Mouse (Mus musculus) urinary bladder, postnatal 14 days (tissue): Measurements from ENCODE around the gene Zfp607a.
"Not testable (repeated sequence)": the region's sequence is repeated elsewhere in the genome, so short reads cannot be mapped to it uniquely, and the experiment has no call there.

Experiments used
- DNase-seq: peaks from one replicate; pipeline ENCODE4 v3.0.0; 2021; ENCODE audit warnings: low spot score

Zfp607a gene

DNA sequence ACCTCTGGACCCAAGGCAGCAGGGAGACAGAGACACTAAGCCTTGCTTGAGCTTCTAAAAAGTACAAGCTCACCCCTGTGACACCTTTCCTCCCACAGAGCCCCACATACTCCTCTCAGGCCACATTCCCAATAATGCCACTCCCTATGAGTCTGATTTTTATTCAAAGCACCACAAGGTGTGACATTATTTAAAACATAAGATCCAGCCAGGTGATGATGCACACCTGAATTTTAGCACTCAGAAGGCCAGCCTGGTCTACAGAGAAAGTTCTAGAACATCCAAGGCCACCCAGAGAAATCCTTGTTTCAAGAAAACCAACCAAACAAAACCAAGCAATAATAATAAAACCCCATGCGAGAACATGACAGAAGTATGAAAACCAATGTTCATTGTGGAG is at the start of gene Zfp607a:
Gene Zfp607a (plus strand): TSS at position 301 of the 400 bp plus-strand sequence.
- DNase-seq, result no peak

DNA sequence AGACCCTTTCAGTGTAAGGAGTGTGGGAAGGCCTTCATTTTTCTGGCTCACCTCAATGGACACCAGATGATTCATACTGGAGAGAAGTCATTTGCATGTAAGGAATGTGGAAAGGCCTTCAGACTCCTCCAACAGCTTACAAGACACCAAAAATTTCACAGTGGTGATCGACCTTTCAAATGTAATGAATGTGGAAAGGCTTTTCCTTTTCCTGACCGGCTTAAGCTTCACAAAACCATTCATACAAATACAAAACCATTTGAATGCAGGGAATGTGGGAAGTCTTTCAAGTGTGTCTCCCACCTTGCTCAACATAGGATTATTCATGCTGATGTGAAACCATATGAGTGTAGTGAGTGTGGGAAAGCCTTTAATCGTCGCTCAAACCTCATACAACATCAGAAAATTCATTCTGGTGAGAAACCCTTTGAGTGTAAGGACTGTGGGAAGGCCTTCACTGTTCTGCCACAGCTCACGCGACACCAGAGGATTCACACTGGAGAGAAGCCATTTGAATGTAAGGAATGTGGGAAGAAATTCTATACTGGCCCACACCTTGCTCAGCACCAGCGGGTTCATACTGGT is 38.7 kb upstream of the Zfp607a start:
- no peak for DNase-seq

DNA sequence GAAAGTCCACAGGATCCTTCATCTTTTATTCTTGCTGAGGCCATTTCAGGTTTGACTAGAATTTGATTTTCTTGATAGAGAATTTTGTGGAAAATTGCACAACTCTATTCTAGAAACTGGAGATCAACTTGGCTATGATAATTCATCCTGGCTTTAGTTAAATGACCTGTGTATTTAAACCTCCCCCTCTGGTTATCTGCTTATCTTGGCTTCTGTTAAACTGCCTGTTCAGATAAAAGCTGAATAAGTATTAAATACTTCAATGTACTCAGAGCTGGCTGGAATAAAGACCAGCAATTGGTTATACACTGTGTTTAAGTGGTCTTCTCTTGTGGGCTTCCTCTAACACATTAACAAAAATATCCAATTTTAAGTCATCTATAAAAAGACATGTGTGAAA is 34.7 kb upstream of the Zfp607a start:
- DNase-seq, result no peak

- DNase-seq, result no peak
Observed at GRCm38 (mm10) chr7:27834131-27834530, 23.2 kb upstream of the Zfp607a start.

DNA sequence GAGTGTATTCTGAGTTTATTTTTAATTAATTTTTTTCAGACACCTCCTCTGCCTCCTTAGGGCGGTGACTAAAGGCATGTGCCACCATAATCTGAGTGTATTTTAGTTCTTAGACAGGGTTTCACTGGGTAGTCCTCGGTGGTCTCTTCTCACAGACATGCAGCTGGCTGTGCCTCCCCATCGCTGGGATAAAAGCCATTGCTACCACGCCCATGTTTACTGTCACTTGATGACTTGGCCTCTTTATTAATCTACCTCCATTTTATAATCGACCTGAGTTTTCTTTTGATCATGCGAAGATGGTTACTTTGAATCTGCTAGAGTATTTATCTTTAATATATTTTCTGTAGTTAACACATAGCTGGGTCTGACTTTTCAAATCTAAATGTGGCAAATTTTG is 19.4 kb upstream of the Zfp607a start:
- DNase-seq, result no peak

- peak; percentile 88 for DNase-seq
Observed at GRCm38 (mm10) chr7:27838323-27839249, 18.7 kb upstream of the Zfp607a start, which contains the start of gene Zfp59. Gene Zfp59 (plus strand): TSS chr7:27838607.

- DNase-seq, result no peak
Observed at GRCm38 (mm10) chr7:27839596-27839995, 17.7 kb upstream of the Zfp607a start.

DNA sequence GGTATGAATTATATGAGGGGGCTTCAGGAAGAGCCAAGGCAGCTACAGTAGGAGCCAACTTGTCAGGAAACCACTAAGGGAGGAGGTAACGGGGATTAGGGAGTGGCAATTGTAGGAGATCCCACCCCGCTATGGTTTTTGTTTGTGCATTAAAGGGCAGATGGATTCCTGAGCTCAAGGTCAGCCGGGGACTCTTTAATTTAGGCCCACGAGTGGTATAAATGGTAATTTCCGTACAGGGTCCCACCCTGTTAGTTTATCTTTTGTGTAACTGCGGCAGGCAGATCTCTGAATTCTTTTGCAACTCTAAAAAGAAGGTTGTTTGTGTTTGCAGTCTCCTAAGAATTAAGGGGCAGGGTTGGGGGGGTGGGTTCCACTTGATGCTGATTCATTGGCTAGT is 17.2 kb upstream of the Zfp607a start:
- no peak for DNase-seq

DNA sequence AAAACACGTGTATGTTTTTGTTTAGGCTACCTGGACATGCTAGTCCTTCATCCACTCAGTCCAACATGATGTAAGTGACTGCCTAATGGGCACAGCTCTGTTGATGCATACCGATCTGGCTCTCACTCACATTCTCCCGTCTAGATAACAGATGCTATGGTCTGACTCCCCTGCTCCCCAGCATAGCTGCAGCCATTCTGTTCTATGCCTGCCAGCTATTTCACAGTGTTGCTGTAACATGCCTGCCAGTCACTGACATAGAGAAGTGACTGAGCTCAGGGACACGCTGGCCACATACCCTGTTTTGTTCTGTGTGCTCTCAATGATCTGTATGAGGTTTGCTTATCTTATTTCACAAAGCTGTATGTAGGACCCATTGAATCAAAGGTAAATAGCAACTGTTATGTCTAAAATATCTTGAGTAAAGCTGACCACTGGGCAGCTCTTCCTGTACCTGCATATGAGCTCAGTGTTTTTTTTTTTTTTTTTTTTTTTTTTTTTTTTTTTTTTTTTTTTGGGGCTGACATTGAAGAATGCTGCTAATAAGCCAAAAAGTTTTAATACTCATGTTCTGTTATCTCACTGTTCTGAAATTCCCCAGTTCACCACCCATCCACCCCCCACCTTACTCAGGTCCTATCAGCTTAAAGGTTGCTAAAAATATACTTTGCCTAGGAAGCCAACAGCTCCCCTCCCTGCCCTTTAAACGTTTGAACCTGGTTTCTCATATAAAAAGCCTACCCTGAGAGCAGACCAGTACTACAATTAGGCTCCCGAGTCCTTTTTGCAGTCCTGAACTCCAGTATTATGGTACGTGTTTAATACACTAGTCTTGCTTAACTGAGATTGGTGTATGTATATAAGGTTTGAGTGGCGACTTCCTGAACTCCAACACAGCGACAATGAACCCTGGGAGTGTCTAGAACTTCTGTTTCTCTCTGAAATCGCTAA is 2.2 kb downstream of the Zfp607a start:
- DNase-seq, result no peak

DNA sequence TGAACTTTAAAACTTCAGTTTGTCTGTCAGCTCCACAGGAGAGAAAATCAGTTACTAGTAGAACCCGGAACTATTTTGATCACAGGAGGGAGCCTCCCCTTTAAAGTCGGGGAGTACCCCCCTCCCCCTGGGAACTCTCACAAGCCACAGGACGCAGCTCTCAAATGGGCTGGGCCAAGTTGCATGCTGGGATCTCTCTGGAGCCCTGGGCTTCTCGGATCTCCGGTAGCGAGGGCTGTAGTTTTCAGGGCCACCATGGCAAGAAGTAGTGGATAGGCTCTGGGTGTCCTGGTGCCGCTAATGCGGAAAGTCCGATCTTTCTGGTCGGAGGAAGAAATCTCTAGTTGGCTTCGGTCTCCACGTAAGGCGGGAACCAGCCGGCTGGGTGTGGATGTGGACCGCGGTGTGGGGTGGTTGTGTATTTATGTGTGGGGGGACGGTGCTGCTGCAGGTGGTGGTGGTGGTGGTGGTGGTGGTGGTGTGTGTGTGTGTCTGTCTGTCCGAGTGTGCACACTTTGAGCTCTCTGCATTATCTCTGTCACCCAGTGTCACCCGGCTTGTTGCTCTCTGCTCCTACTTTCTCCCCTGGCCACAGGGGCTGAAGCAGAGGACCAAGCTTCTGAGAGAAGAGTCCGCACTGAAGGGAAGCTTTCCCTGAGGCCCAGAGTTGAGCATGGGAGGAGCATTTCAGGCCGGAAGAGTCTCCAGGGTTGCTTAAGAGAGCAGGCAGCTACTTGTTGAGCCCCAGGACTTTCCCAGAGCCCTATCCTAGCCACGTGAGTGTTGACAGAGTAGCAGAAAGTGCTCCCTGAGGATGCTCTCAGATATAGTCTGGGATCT is 3.3 kb downstream of the Zfp607a start:
- DNase-seq, result peak; percentile 81

GRCm38 (mm10) chr7:27862578-27862977 is 5.3 kb downstream of the Zfp607a start:
- DNase-seq, result not testable (repeated sequence)

DNA sequence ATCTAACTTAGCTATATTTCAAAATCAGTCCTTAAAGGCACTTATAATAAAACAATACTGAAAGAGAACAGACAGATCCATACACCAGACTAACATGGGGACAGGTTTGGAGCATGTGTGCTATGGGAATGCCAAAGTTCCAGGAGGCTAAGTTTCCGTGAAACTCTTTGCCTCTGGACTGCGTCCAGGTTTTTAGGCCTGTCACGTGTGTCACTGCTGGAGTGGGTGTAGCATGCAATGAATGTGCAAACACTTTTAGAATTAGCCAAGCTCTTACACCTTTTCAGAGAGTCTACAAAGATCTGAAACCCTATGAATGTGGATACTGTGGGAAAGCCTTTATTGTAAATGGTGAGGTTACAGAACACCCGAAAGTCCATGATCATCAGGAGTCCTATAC is 24.4 kb downstream of the Zfp607a start:
- DNase-seq, result no peak

GRCm38 (mm10) chr7:27900601-27901000 is 43.3 kb downstream of the Zfp607a start:
- no peak for DNase-seq

- DNase-seq, result no peak
Observed at GRCm38 (mm10) chr7:27905061-27905848, 47.9 kb downstream of the Zfp607a start.

- DNase-seq, result not testable (repeated sequence)
Observed at GRCm38 (mm10) chr7:27910952-27911351, 53.6 kb downstream of the Zfp607a start.

DNA sequence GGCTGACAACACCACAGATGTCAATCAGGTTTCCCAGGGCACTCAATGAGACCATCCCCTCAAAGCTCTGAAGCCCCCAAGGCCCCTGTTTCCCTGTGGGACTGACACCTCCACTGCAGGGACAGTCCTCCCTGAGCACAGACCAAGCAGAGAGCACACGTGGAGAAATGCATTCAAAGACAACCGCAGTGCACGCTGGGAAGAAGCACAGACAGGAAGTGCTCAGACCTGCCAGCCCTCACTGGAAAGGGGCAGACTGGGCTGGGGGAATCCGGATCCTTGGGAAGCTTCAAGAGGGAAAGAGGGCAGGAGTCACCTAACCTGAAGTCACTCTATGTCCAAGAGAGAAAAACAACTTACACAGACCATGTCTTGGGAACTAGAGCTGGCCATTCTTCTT is 69.7 kb downstream of the Zfp607a start:
- not testable (repeated sequence) for DNase-seq

DNA sequence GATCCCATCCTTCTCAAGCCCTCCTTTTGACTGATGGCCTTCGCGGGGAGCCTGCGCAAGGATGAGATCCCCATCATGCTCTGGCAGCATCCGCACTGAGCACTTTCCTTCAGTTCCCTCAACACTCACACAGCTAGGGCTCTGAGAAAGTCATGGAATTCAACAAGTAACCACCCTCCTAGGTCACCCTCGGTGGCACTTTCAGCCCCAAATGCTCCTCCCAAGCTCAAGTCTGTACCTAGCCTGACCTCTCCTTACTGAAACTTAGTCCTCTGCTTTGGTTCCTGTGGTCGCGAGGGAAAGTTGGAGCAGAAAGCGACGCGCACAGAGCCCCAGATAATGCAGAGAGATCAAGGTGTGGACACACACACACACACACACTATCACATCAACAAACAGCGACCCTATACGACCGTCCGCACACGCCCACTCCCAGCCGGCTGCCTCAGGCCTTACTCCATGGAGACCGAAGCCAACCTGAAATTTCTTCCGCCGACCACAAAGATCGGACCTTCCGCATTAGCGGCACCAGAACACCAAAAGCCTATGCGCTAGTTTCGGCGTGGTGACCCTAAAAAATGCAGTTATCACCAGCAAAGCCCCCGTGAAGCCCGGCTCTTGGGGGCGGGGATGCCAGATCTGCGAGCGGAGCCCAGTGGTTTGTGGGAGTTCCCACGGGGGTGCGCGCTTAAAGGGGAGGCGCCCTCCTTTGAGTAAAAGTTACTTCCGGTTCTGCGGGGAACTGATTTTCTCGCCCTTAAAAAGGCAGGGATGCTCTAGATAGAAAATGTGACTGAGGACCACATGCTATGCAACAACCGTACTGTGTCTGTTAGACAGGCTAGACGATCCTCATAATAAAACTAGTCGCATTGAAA is 71.7 kb downstream of the Zfp607a start, which contains the start of gene Zfp974:
Gene Zfp974 (minus strand): TSS at position 643 of the 878 bp plus-strand sequence.
- peak; percentile 72 for DNase-seq
